Mouse (Mus musculus): Measurements from ENCODE around the gene Jak1.

DNA sequence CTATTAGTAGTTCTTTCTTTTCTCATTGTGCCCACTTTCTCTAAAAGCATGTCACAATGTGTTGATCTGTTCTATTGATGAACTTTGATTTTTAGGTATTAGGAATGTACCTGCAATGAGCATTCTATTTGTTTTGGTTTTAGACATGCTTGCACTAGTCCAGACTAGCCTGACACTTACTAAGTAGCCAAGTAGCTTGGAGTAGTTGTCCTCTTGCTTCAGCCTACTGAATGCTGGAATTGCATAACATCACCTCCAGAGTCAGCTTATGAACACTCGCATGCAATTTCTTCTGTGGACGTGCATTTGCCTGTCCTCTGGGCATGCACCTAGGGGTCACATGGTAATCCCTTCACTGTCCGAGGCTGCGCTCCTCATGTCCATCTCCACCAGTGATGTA is 43.1 kb upstream of the Jak1 start:
- no peak for TF ChIP-seq CTCF (conservative IDR thresholded peaks at IDR 0.05; ENCODE audit: low read length)
- no peak for TF ChIP-seq NANOG (IDR thresholded peaks at IDR 0.05; ENCODE audit: borderline replicate concordance, low read length)
- no peak for TF ChIP-seq POU5F1 (IDR thresholded peaks at IDR 0.05; ENCODE audit: borderline replicate concordance, low read length)

All from E14TG2a.4 (cell line).